Mouse (Mus musculus): Measurements from ENCODE around the gene Vmn1r23. TPM values are rescaled to one million over a fixed set of nuclear protein-coding genes. Genes with fewer than 3 reads are reported as not detected.
"Not testable (repeated sequence)": the region's sequence is repeated elsewhere in the genome, so short reads cannot be mapped to it uniquely, and the experiment has no call there.

Vmn1r23 gene
- polyA plus RNA-seq (2017; shearing (Covaris generic)), result not detected

DNA sequence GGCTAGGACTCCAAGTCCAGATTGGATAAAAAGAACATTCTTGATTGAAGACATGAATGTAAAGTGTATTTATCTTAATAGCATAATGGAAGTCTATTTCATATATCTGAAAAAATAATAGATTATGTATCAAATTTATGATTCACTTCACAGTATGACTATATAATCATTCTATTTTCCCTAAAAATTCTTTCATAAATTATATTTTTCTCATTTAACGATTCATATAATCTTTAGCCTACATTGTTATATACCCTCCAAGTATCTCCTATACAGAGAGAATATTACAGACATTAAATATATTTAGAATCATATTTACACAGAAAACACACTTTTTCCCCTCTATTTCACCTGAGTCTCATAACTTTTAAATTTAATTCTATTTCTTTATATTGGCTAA lies at the start of gene Vmn1r23:
Vmn1r23 (minus strand) TSS at position 101 of the 400 bp plus-strand sequence.
- ATAC-seq, result no peak

- not testable (repeated sequence) for ATAC-seq
Observed at GRCm38 (mm10) chr6:57961403-57961802, 34.8 kb upstream of the Vmn1r23 start, which contains the start of gene Vmn1r24. Vmn1r24 (minus strand) TSS chr6:57961503.

DNA sequence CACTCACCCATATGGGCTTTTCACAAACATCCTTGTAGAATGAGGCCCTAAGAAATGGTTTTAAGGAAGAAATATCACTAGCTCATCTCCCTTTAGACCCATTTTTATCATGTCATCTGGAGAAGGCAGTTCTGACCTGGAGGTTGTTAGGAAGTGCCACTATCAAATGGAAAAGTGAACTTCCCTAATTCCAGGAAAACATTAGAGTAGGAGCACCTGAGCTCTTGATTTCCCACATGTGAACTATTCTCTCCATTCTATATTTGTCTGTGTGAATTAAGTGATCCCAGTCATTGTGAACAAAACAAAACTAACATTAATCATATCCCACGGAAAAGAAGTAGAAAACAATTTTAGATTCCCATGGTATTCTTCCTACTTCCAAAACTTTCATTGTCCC lies 18.7 kb downstream of the Vmn1r23 start, which contains the start of gene Vmn1r22:
Vmn1r22 (minus strand) TSS at position 101 of the 400 bp plus-strand sequence.
- ATAC-seq, result no peak

Other genes with a start within 250 kb of the Vmn1r23 start
- gene Pyurf, start 234.8 kb downstream of the Vmn1r23 start, polyA plus RNA-seq (2017; shearing (Covaris generic)), result 1 to 10 TPM; 4.0 to 4.2 TPM
- 1 to 10 TPM; 4.2 to 5.7 TPM for gene Lancl2, start 224.3 kb downstream of the Vmn1r23 start, polyA plus RNA-seq (2017; shearing (Covaris generic))
- 10 to 100 TPM; 10.6 to 12.8 TPM for gene Vopp1, start 101.7 kb downstream of the Vmn1r23 start, polyA plus RNA-seq (2017; shearing (Covaris generic))
- gene Vmn1r21, start 76.5 kb downstream of the Vmn1r23 start, polyA plus RNA-seq (2017; shearing (Covaris generic)), result not detected
- not detected for gene Vmn1r22, start 18.8 kb downstream of the Vmn1r23 start, polyA plus RNA-seq (2017; shearing (Covaris generic))
- gene Vmn1r24, start 34.7 kb upstream of the Vmn1r23 start, polyA plus RNA-seq (2017; shearing (Covaris generic)), result not detected
- not detected for gene Vmn1r25, start 54.0 kb upstream of the Vmn1r23 start, polyA plus RNA-seq (2017; shearing (Covaris generic))
- gene Vmn1r26, start 88.3 kb upstream of the Vmn1r23 start, polyA plus RNA-seq (2017; shearing (Covaris generic)), result under 1 TPM in 1 of 2 experiments, not detected in 1; 0.17 TPM

All from activated CD4-positive, CD25-positive, alpha-beta regulatory T cell, adult 4 months (primary cell).